Mouse (Mus musculus): Measurements from ENCODE around the gene Mcm9.

DNA sequence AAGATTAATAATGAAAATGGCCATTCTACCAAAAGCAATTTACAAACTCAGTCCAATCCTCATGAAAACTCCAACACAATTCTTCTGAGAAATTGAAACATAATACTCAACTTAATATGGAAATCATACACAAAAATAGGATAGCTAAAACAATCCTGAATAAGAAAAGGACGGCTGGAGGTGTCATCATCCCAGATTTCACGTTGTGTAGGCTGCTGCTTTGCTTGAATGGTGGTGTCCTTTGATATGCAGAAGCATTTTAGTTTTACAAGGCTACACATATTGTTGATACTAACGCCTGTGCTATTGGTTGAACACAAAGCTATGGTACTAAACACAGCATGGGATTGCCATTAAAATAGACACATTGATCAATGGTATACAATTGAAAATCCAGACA is 44.5 kb downstream of the Mcm9 start:
- no peak for TF ChIP-seq CTCF (IDR thresholded peaks at IDR 0.05)
- no peak for TF ChIP-seq EP300 (IDR thresholded peaks at IDR 0.05)
